Mouse (Mus musculus): ENCODE results near the gene Hydin. TPM values are rescaled to one million over a fixed set of nuclear protein-coding genes. Genes with fewer than 3 reads are reported as not detected.

The Hydin gene
- polyA plus RNA-seq, 1 experiment from 2014 or later: 0.52 TPM

DNA sequence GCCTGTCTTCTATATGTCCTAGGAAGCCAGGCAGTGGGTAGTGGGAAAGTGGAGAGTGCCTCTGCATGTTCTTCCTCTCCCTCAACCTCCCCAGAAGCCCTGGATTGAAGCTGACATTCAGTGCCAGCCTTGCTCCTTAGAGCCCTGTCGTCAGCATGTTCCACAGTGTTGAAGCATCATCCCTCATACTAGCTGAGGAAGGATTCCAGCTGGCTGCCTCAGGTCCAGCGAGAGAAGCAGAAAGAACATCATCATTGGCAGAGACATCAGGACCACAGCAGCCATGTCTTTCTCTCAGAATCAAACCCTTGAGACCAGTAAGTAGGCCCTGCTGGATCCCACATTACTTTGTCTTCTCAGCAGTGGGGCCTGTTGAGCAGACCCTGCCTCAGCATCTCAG, 390.9 kb downstream of the Hydin start:
- no peaks in the 10 kb centered on the region for H3K27me3 ChIP-seq (ENCODE audit: insufficient read depth, poor library complexity, severe bottlenecking)
- H3K27ac ChIP-seq: no peak overlapping the region
- no peaks in the 10 kb centered on the region for H3K9me3 ChIP-seq
- H3K4me3 ChIP-seq: no peak overlapping the region
- WGBS: 92% methylated on average over 2 of the region's 2 CpGs
- H3K4me1 ChIP-seq (replicated peaks): no peaks in the 10 kb centered on the region
- DNase-seq (ENCODE audit: low spot score): no peak
- peaks cover 71% of the 10 kb centered on the region for H3K36me3 ChIP-seq

Other genes with a start within 250 kb of the Hydin start
- gene Chst4, start 227.2 kb upstream of the Hydin start, polyA plus RNA-seq (2016; fragmentation: Nextera tagmentation; extraction: Ambion mirVana): not detected in 2 replicates
- 8.6 and 9.4 TPM in 2 replicates for gene Zfp612, start 187.2 kb upstream of the Hydin start, polyA plus RNA-seq (2016; fragmentation: Nextera tagmentation; extraction: Ambion mirVana)
- not detected in 2 replicates for gene Gm21964, start 165.8 kb upstream of the Hydin start, polyA plus RNA-seq (2016; fragmentation: Nextera tagmentation; extraction: Ambion mirVana)
- gene Gm17720, start 164.2 kb upstream of the Hydin start, polyA plus RNA-seq (2016; fragmentation: Nextera tagmentation; extraction: Ambion mirVana): not detected in 2 replicates
- 7.2 and 28.1 TPM in 2 replicates for gene Calb2, start 98.8 kb upstream of the Hydin start, polyA plus RNA-seq (2016; fragmentation: Nextera tagmentation; extraction: Ambion mirVana)
- 9.6 and 12.3 TPM in 2 replicates for gene Cmtr2, start 51.3 kb upstream of the Hydin start, polyA plus RNA-seq (2016; fragmentation: Nextera tagmentation; extraction: Ambion mirVana)